ENCODE assay signal across 8 mouse cellular contexts in genomic region chr11:120186821-120187235, GRCm38 (mm10). TPM values are rescaled to one million over a fixed set of nuclear protein-coding genes. Genes with fewer than 3 reads are reported as not detected.
DNase-seq lines count a peak whose midpoint lies in the region; ATAC-seq and TF ChIP-seq lines count a peak whose summit lies in the region.
"Had no signal": no experiment of that assay in that cellular context is flagged by ENCODE, and none has a peak within 500 bp of the region (broad histone marks: within the 10 kb centered on the region; RNA-seq: fewer than 3 reads in every experiment).

No protein-coding gene starts in this region.

- peak overlapping the region; percentile 92 for H3K4me2 ChIP-seq in forebrain, embryonic 14.5 days (ENCODE audit: low read length)
- H3K4me2 ChIP-seq in lung, embryonic 16.5 days (ENCODE audit: low read depth, low read length), result peak overlapping the region; percentile 87
- peak overlapping the region; percentile 98 for H3K4me2 ChIP-seq in stomach, postnatal 0 days (replicated peaks; ENCODE audit: low read depth)

- H3K9me3 ChIP-seq in forebrain, embryonic 14.5 days (replicated peaks; ENCODE audit: control insufficient read depth, low read length), result no peaks in the 10 kb centered on the region
- H3K9me3 ChIP-seq in lung, embryonic 16.5 days (ENCODE audit: control insufficient read depth, low read length), result no peaks in the 10 kb centered on the region
- H3K9me3 ChIP-seq in stomach, postnatal 0 days (ENCODE audit: control insufficient read depth, low read length), result no peaks in the 10 kb centered on the region

- H3K27ac ChIP-seq in forebrain, embryonic 14.5 days (ENCODE audit: low read depth, low read length), result peak overlapping the region; percentile 97
- H3K27ac ChIP-seq in lung, embryonic 16.5 days (ENCODE audit: low read length), result peak overlapping the region; percentile 65
- peak overlapping the region; percentile 96 for H3K27ac ChIP-seq in stomach, postnatal 0 days (replicated peaks)

- H3K79me2 ChIP-seq in C2C12 (ENCODE audit: control insufficient read depth, insufficient read depth), result peaks cover 42% of the 10 kb centered on the region

- H3K9ac ChIP-seq in forebrain, embryonic 14.5 days (ENCODE audit: low read length), result peak overlapping the region; percentile 99
- peak overlapping the region; percentile 96 for H3K9ac ChIP-seq in lung, embryonic 16.5 days (ENCODE audit: low read length)
- H3K9ac ChIP-seq in stomach, postnatal 0 days (ENCODE audit: low read length), result peak overlapping the region; percentile 91

- no peaks in the 10 kb centered on the region for H3K27me3 ChIP-seq in C2C12 (ENCODE audit: control insufficient read depth, insufficient read depth, insufficient read length)
- H3K27me3 ChIP-seq in forebrain, embryonic 14.5 days (replicated peaks; ENCODE audit: control insufficient read depth, insufficient read depth, low read length), result no peaks in the 10 kb centered on the region
- H3K27me3 ChIP-seq in lung, embryonic 16.5 days (ENCODE audit: control insufficient read depth, insufficient read depth, low read depth, low read length), result no peaks in the 10 kb centered on the region
- no peaks in the 10 kb centered on the region for H3K27me3 ChIP-seq in stomach, postnatal 0 days (ENCODE audit: control insufficient read depth, insufficient read depth, low read length)

- peak overlapping the region; percentile 49 for H3ac ChIP-seq in C2C12 (ENCODE audit: control insufficient read depth, insufficient read length, low read depth)

- ATAC-seq in forebrain, embryonic 14.5 days, result no peak
- ATAC-seq in lung, embryonic 16.5 days (ENCODE audit: low read depth), result no peak
- ATAC-seq in stomach, postnatal 0 days (ENCODE audit: low FRiP score, low TSS enrichment), result no peak

- peaks cover 41% of the 10 kb centered on the region for H3K4me1 ChIP-seq in forebrain, embryonic 14.5 days (ENCODE audit: control insufficient read depth, insufficient read depth, low read length)
- H3K4me1 ChIP-seq in lung, embryonic 16.5 days (replicated peaks; ENCODE audit: control insufficient read depth, insufficient read depth, low read length), result peaks cover 41% of the 10 kb centered on the region
- H3K4me1 ChIP-seq in stomach, postnatal 0 days (replicated peaks; ENCODE audit: control insufficient read depth, insufficient read depth), result peaks cover 11% of the 10 kb centered on the region

- DNase-seq in NIH3T3 (ENCODE audit: low read depth), result peak; percentile 60
- no peak for DNase-seq in forebrain, embryonic 14.5 days (ENCODE audit: low spot score)
- peak; percentile 33 for DNase-seq in kidney, adult 11 months
- peak; percentile 61 for DNase-seq in stomach, postnatal 0 days (ENCODE audit: low spot score)
- DNase-seq in frontal cortex, adult 2 months (ENCODE audit: extremely low spot score in 1 of 2, low spot score in 1 of 2), result no peak

- H3K79me3 ChIP-seq in C2C12 (ENCODE audit: low read depth), result peaks cover 24% of the 10 kb centered on the region

- no peak for TF ChIP-seq CTCF in C2C12 (IDR thresholded peaks at IDR 0.05; ENCODE audit: control insufficient read depth, insufficient read depth, insufficient read length)
- no peak for TF ChIP-seq CTCF in stomach, postnatal 0 days (IDR thresholded peaks at IDR 0.05; ENCODE audit: low read depth)

- peak overlapping the region; percentile 11 for H3K4me3 ChIP-seq in C2C12 (ENCODE audit: insufficient read depth, poor library complexity, severe bottlenecking)
- peak overlapping the region; percentile 94 for H3K4me3 ChIP-seq in forebrain, embryonic 14.5 days (ENCODE audit: low read depth, low read length)
- H3K4me3 ChIP-seq in lung, embryonic 16.5 days (ENCODE audit: low read length), result peak overlapping the region; percentile 85
- H3K4me3 ChIP-seq in stomach, postnatal 0 days (ENCODE audit: low read depth, low read length), result peak overlapping the region; percentile 91
- H3K4me3 ChIP-seq: megakaryocyte, embryonic 14.5 days had no signal

- no peak for TF ChIP-seq EP300 in stomach, postnatal 0 days (optimal IDR thresholded peaks at IDR 0.05)

- peaks cover 6% of the 10 kb centered on the region for H3K36me3 ChIP-seq in C2C12 (ENCODE audit: control insufficient read depth, insufficient read depth)
- peaks cover 6% of the 10 kb centered on the region; the same call in 1 of the 2 replicates for H3K36me3 ChIP-seq in forebrain, embryonic 14.5 days (ENCODE audit: control insufficient read depth, insufficient read depth, low read length)
- no peaks in the 10 kb centered on the region for H3K36me3 ChIP-seq in lung, embryonic 16.5 days (ENCODE audit: control insufficient read depth, insufficient read depth, low read length)
- no peaks in the 10 kb centered on the region for H3K36me3 ChIP-seq in stomach, postnatal 0 days (ENCODE audit: control insufficient read depth, insufficient read depth, low read length)

- WGBS in forebrain, embryonic 14.5 days, result under 1% methylated on average over 20 of the region's 20 CpGs
- WGBS in lung, embryonic 16.5 days, result 10% methylated on average over 20 of the region's 20 CpGs
- 11% methylated on average over 20 of the region's 20 CpGs for WGBS in stomach, postnatal 0 days

TF ChIP-seq in C2C12, 6 proteins besides CTCF, POLR2A, EP300 and RAD21:
- TF ChIP-seq MYOG (IDR thresholded peaks at IDR 0.05; ENCODE audit: control insufficient read depth, extremely low read depth, insufficient read length), result no peak
- no peak for TF ChIP-seq MYOD1 (IDR thresholded peaks at IDR 0.05; ENCODE audit: control insufficient read depth, insufficient read length, low read depth)
- no peak for TF ChIP-seq USF1 (IDR thresholded peaks at IDR 0.05; ENCODE audit: low read depth)
- TF ChIP-seq MAX (IDR thresholded peaks at IDR 0.05), result no peak
- no peak for TF ChIP-seq FOSL1 (IDR thresholded peaks at IDR 0.05; ENCODE audit: insufficient read depth, low read length, poor library complexity, severe bottlenecking)
- no peak for TF ChIP-seq CEBPB (IDR thresholded peaks at IDR 0.05; ENCODE audit: low read depth)

RNA-seq across cellular contexts. Expression of gene Slc38a10, which starts 35.7 kb away (rescaled TPM):
- polyA plus RNA-seq in C2C12 (2012; fragmentation: generic; extraction: Trizol), result 71.6 TPM
- polyA plus RNA-seq in forebrain, embryonic 14.5 days (2014; fragmentation: Nextera tagmentation; extraction: Ambion mirVana), result 53.6 and 72.5 TPM in 2 replicates
- polyA plus RNA-seq in lung, embryonic 16.5 days (2015; fragmentation: Nextera tagmentation; extraction: Ambion mirVana), result 96.3 and 100 TPM in 2 replicates
- polyA plus RNA-seq in stomach, postnatal 0 days (2015; fragmentation: Nextera tagmentation; extraction: Ambion mirVana), result 40.5 and 42.3 TPM in 2 replicates
- polyA plus RNA-seq in frontal cortex, adult 2 months (2012; rRNA removed), result 62.5 and 62.6 TPM in 2 replicates

RNA-seq across cellular contexts. Expression of gene Bahcc1, which starts 45.9 kb away (rescaled TPM):
- polyA plus RNA-seq in C2C12 (2012; fragmentation: generic; extraction: Trizol), result 10.8 TPM
- polyA plus RNA-seq in forebrain, embryonic 14.5 days (2014; fragmentation: Nextera tagmentation; extraction: Ambion mirVana), result 12.6 and 14.5 TPM in 2 replicates
- 7.0 and 7.5 TPM in 2 replicates for polyA plus RNA-seq in lung, embryonic 16.5 days (2015; fragmentation: Nextera tagmentation; extraction: Ambion mirVana)
- 2.7 and 2.9 TPM in 2 replicates for polyA plus RNA-seq in stomach, postnatal 0 days (2015; fragmentation: Nextera tagmentation; extraction: Ambion mirVana)
- polyA plus RNA-seq in frontal cortex, adult 2 months (2012; rRNA removed), result 16.9 and 17.2 TPM in 2 replicates

Comparison
In these comparisons a context has a peak if more than half of its experiments do, and no peak if none do; other contexts are left out.
1. H3K4me3 ChIP-seq: peak in every context shown above with its lines; median percentile 94 in forebrain, embryonic 14.5 days; 91 in stomach, postnatal 0 days; 85 in lung, embryonic 16.5 days; 11 in C2C12.
2. DNase-seq: peak in NIH3T3 (single experiment), kidney, adult 11 months (single experiment) and stomach, postnatal 0 days (single experiment); none in forebrain, embryonic 14.5 days (single experiment) and frontal cortex, adult 2 months (0 of 2).
3. Peak in every context shown above with its lines, with median percentiles within 50 percentile points of each other: H3K27ac ChIP-seq, H3K4me2 ChIP-seq and H3K9ac ChIP-seq.